Mouse (Mus musculus) erythroblast, embryonic 14.5 days (primary cell): ENCODE measurements around the gene Ppp1r14b. TPM values are rescaled to one million over a fixed set of nuclear protein-coding genes. Genes with fewer than 3 reads are reported as not detected.
A peak's percentile ranks its signal among the peaks of the same experiment; 100 is the strongest.

Source experiments
- H3K27me3 ChIP-seq: 2 replicates; pipeline ENCODE4 v1.6.1; 2012; ENCODE audit warnings: inconsistent platforms; ENCODE audit not compliant: control insufficient read depth
- H3K36me3 ChIP-seq: 2 replicates; pipeline ENCODE4 v1.6.1; 2012; ENCODE audit warnings: mild to moderate bottlenecking, inconsistent platforms; ENCODE audit not compliant: control insufficient read depth
- H3K4me1 ChIP-seq: 2 replicates; pipeline ENCODE4 v1.6.1; 2012; ENCODE audit warnings: inconsistent platforms; ENCODE audit not compliant: control insufficient read depth
- H3K4me3 ChIP-seq: replicated peaks from 2 replicates; pipeline ENCODE3; 2012; ENCODE audit warnings: moderate library complexity, mild to moderate bottlenecking, inconsistent platforms
- H3K9me3 ChIP-seq: 2 replicates; pipeline ENCODE4 v1.6.1; 2012; ENCODE audit warnings: low read length, inconsistent platforms, mixed read lengths; ENCODE audit not compliant: control insufficient read depth
- GATA1 ChIP-seq: IDR thresholded peaks from 2 replicates; pipeline ENCODE4 v1.6.1; 2012; ENCODE audit warnings: low read length, inconsistent platforms, mixed read lengths
- TAL1 ChIP-seq: IDR thresholded peaks from 3 replicates; pipeline ENCODE4 v1.6.1; 2012; ENCODE audit warnings: low read length, inconsistent platforms, mixed read lengths
- polyA plus RNA-seq: library from polyadenylated mRNA; stranded (reverse); fragments of >175 nt; gene quantifications from 2 replicates; pipeline ENCODE4 v1.2.3, GENCODE M21; 2012

Ppp1r14b gene
- polyA plus RNA-seq, 1 experiment = 15.6 TPM

DNA sequence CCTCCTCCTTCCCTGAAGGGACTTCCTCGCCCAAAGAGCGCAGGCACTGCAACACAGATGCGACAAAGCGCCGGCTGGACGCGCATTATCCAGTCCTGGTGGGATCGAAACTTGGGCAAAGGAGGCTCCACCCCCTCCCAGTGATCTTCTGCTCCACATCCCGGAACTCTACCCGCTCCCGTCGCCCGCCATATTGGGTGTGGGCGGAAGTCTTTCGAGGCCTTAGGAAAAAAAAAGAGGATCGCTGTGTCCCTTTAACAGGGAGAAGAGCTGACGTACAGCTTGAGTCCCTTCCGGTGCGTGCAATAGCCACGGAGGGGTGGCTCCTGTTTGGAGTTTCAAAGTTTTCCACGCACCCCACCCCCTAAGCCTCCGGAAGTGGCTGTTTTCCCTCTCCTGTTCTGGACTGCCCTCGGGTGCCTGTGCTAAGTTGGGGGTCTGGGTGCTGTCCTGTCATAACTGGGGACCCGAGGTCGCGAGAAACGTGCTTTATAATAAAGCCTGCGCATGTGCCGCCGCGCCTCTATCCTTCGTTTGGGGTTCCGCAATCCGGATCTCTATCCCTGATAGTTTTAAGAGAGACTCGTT lies 23.3 kb upstream of the Ppp1r14b start:
- Histone ChIP-seq H3K9me3 (no peaks in the 10 kb centered on the region), H3K4me3 (peak overlapping the region; percentile 72), H3K27me3 (no peaks in the 10 kb centered on the region), H3K4me1 (peaks cover 54% of the 10 kb centered on the region), H3K36me3 (peaks cover 27% of the 10 kb centered on the region)
- no peak for TF ChIP-seq GATA1
- no peak for TF ChIP-seq TAL1

GRCm38 (mm10) chr19:6951994-6952711 lies 22.6 kb upstream of the Ppp1r14b start:
- Histone ChIP-seq H3K36me3 (peaks cover 24% of the 10 kb centered on the region), H3K27me3 (no peaks in the 10 kb centered on the region), H3K4me3 (peak overlapping the region; percentile 72), H3K9me3 (no peaks in the 10 kb centered on the region), H3K4me1 (peaks cover 53% of the 10 kb centered on the region)
- no peak for TF ChIP-seq TAL1
- no peak for TF ChIP-seq GATA1

GRCm38 (mm10) chr19:6952712-6953037 lies 22.1 kb upstream of the Ppp1r14b start:
- TF ChIP-seq TAL1 (no peak), GATA1 (peak; percentile 34; the same call in 1 of the 2 replicates)
- Histone ChIP-seq H3K27me3 (no peaks in the 10 kb centered on the region), H3K4me3 (peak overlapping the region; percentile 72), H3K9me3 (no peaks in the 10 kb centered on the region), H3K4me1 (peaks cover 52% of the 10 kb centered on the region), H3K36me3 (peaks cover 27% of the 10 kb centered on the region)

DNA sequence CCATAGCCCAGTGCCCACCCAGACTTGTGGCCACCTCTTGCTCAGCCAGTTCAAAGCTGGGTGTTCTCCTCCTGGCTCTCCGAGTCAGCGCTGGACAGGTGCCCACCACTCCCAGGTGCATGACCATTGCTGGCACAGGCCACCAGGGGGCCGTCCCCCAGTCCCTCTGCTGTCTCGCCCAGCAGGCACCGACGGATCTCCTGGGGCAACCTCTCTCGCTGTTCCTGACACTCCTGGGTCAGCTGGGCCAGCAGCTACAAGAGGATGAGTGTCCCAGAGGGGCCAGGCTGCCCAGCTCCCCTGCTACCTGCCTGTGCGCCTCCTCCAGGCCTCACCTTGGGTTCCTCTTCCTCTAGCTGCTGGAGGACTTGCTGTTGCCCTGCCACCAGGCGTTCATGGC lies 20.7 kb upstream of the Ppp1r14b start:
- TF ChIP-seq TAL1 (no peak), GATA1 (no peak)
- no peaks in the 10 kb centered on the region for H3K27me3 ChIP-seq
- no peaks in the 10 kb centered on the region for H3K9me3 ChIP-seq
- peaks cover 49% of the 10 kb centered on the region for H3K4me1 ChIP-seq
- H3K4me3 ChIP-seq = no peak overlapping the region
- H3K36me3 ChIP-seq = peaks cover 31% of the 10 kb centered on the region

DNA sequence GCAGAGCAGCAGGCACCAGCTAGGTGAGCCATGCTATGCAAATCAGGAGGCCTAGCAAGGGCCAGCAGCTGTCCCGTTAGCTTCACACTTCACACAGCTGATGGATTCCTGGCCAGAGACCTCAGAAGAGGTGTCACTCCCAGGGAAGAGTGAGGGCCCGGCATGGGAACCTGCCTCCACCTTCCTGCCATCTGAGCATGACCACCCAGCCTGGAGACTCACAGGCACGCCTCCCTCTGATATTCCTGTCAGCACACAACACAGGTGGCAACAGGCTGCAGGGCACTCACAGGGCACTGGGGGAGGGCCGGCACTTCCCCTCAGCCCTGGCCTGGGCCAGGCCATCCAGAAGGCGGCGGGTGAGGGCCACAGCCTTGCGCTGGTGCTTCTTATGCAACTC lies 19.3 kb upstream of the Ppp1r14b start:
- Histone ChIP-seq H3K9me3 (no peaks in the 10 kb centered on the region), H3K4me3 (no peak overlapping the region), H3K4me1 (peaks cover 35% of the 10 kb centered on the region), H3K27me3 (no peaks in the 10 kb centered on the region), H3K36me3 (peaks cover 35% of the 10 kb centered on the region)
- TF ChIP-seq GATA1 (no peak), TAL1 (no peak)

DNA sequence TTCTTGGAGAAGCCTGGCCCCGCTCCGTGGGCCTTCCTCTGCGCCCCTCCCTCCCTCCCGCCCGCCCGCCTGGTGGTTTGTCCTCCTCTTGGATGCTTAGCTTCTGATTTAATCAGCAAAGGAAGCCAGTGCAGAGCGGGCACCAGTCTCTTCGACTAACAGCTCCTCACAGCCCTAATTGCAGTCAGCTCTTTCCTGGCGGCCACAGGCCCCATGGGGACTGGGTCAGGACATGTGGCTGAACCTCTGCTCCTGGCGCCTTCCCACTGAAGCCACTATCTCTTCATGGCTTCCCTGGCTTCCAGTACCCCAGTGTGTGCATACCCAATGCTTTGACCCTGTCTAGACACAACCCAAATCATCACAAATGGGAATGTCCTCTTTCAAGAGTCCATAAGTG lies 18.3 kb upstream of the Ppp1r14b start:
- Histone ChIP-seq H3K36me3 (peaks cover 35% of the 10 kb centered on the region), H3K4me3 (no peak overlapping the region), H3K9me3 (no peaks in the 10 kb centered on the region), H3K4me1 (peaks cover 24% of the 10 kb centered on the region), H3K27me3 (no peaks in the 10 kb centered on the region)
- no peak for TF ChIP-seq GATA1

DNA sequence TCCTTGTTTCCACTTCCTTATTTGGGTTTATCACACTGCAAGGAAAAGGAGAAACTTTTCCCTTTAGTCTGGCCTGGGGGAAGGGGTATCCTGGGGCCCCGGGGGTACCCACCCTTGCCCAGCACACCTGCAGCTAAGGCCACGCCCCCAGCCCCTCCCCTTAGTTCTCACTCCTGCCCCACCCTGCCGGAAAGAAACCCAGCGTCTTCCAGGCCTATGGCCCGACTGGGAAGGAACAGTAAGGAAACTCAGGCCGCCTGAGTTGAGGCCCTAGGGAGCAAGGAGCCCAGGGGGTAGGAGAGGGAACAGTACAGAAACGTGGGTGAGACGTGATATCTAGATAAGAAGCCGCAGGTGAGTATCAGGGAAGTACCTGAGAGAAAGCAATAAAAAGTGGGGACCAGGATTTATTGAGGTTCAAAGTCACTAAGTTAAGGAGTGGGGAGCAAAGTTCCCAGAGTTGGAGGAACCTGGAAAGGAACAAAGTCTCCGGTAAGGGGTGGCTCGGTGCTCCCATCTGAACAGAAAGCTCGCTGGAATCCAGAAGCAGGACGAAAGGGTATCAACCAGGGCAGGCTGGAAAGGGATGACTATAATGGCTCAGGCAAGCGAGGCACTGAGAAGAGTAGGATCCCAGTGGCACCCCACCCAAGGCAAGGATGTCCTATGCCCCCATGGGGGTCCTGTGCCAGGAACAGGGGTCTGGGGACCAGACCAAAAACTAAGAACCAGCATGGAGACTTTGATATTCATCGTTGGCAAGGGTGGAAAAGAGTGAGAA lies 6.1 kb upstream of the Ppp1r14b start:
- no peak for TF ChIP-seq TAL1
- no peak for TF ChIP-seq GATA1
- Histone ChIP-seq H3K4me1 (peaks cover 79% of the 10 kb centered on the region), H3K4me3 (peak overlapping the region; percentile 70), H3K36me3 (peaks cover 5% of the 10 kb centered on the region; the same call in 1 of the 2 replicates), H3K27me3 (peaks cover 20% of the 10 kb centered on the region), H3K9me3 (no peaks in the 10 kb centered on the region)

GRCm38 (mm10) chr19:6969291-6969664 lies 5.5 kb upstream of the Ppp1r14b start:
- TF ChIP-seq TAL1 (no peak), GATA1 (no peak)
- Histone ChIP-seq H3K4me3 (peak overlapping the region; percentile 70), H3K9me3 (no peaks in the 10 kb centered on the region), H3K36me3 (peaks cover 2% of the 10 kb centered on the region; the same call in 1 of the 2 replicates), H3K4me1 (peaks cover 83% of the 10 kb centered on the region), H3K27me3 (peaks cover 20% of the 10 kb centered on the region)
